Mouse (Mus musculus): ENCODE data around the gene Osgep. TPM values are rescaled to one million over a fixed set of nuclear protein-coding genes. Genes with fewer than 3 reads are reported as not detected.
A peak's percentile ranks its signal among the peaks of the same experiment; 100 is the strongest.
"Not testable (repeated sequence)": the region's sequence is repeated elsewhere in the genome, so short reads cannot be mapped to it uniquely, and the experiment has no call there.

Osgep gene
- polyA plus RNA-seq, 1 experiment from 2014 or later, result 141 TPM

DNA sequence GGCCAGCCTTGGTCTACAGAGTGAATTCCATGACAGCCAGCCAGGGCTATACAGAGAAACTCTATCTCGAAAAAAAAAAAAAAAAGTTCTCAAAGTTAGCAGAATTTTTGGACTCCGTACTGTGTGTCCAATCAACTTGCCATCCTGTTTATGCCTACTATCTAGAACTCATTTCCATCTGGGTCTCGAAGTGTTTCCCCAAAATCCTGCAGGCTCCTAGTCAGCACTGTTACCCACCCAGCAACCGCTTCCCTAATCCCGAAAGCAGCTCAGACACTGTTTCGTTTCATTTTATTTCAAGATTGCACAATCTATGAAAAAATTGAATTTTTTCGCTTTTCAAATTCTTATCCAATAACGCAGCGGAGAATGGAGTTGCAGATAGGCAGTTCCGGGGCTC lies 30.8 kb upstream of the Osgep start:
- 89% methylated on average over 10 of the region's 10 CpGs for WGBS
- Histone ChIP-seq H3K4me2 (no peak overlapping the region), H3K9me3 (no peaks in the 10 kb centered on the region), H3K27me3 (no peaks in the 10 kb centered on the region), H3K9ac (no peak overlapping the region), H3K27ac (no peak overlapping the region), H3K36me3 (replicated peaks) (peaks cover 9% of the 10 kb centered on the region), H3K4me3 (replicated peaks) (no peak overlapping the region), H3K4me1 (0 out of 2 replicates have a peak, but pooled peaks cover 3% of the 10 kb centered on the region)
- no peak for ATAC-seq (ENCODE audit: low FRiP score)

- not testable (repeated sequence) for H3K36me3 ChIP-seq (replicated peaks); ATAC-seq (ENCODE audit: low FRiP score); H3K4me1 ChIP-seq; H3K27ac ChIP-seq; H3K27me3 ChIP-seq; H3K9me3 ChIP-seq
- 35% methylated on average over 3 of the region's 3 CpGs for WGBS
- Histone ChIP-seq H3K9ac (peak overlapping the region; percentile 60), H3K4me3 (replicated peaks) (peak overlapping the region; percentile 48), H3K4me2 (peak overlapping the region; percentile 60)
Measured at GRCm38 (mm10) chr14:50945526-50945925, 20.8 kb upstream of the Osgep start.

GRCm38 (mm10) chr14:50945081-50945480 lies 20.4 kb upstream of the Osgep start:
- peak overlapping the region; percentile 89 for H3K27ac ChIP-seq

DNA sequence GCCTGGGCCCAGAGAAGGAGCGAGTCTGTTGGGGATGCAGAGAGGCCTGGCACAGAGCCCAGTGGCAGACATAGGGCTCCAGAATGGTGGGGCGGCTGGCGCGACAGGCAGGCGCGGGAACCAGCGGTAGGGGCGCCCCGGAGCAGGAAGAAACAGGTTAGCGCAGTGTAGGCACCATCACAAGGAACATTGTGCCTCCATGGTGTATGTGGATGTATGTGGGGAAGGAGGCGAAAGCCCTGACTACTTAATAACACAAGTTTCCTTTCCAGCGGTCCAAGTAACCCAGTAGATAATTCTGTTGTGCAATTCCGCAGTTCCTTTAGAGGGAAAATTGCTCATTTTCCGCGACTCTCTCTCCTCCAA lies 20.0 kb upstream of the Osgep start:
- ATAC-seq (ENCODE audit: low FRiP score), result peak; percentile 97
- Histone ChIP-seq H3K9ac (peak overlapping the region; percentile 60), H3K27ac (peak overlapping the region; percentile 89), H3K4me3 (replicated peaks) (peak overlapping the region; percentile 48), H3K4me2 (peak overlapping the region; percentile 60)
- 0% methylated on average over 15 of the region's 15 CpGs for WGBS
- H3K36me3 ChIP-seq (replicated peaks); H3K27me3 ChIP-seq; H3K4me1 ChIP-seq; H3K9me3 ChIP-seq: not testable (repeated sequence)

More at GRCm38 (mm10) chr14:50945081-50945480, 20.4 kb upstream of the Osgep start:
- H3K36me3 ChIP-seq (replicated peaks); H3K9me3 ChIP-seq; H3K4me1 ChIP-seq; H3K27me3 ChIP-seq: not testable (repeated sequence)
- 10% methylated on average over 6 of the region's 6 CpGs for WGBS
- ATAC-seq (ENCODE audit: low FRiP score), result peak; percentile 38; the same call in 1 of the 2 replicates
- Histone ChIP-seq H3K9ac (peak overlapping the region; percentile 60), H3K4me3 (replicated peaks) (peak overlapping the region; percentile 48), H3K4me2 (peak overlapping the region; percentile 60)

DNA sequence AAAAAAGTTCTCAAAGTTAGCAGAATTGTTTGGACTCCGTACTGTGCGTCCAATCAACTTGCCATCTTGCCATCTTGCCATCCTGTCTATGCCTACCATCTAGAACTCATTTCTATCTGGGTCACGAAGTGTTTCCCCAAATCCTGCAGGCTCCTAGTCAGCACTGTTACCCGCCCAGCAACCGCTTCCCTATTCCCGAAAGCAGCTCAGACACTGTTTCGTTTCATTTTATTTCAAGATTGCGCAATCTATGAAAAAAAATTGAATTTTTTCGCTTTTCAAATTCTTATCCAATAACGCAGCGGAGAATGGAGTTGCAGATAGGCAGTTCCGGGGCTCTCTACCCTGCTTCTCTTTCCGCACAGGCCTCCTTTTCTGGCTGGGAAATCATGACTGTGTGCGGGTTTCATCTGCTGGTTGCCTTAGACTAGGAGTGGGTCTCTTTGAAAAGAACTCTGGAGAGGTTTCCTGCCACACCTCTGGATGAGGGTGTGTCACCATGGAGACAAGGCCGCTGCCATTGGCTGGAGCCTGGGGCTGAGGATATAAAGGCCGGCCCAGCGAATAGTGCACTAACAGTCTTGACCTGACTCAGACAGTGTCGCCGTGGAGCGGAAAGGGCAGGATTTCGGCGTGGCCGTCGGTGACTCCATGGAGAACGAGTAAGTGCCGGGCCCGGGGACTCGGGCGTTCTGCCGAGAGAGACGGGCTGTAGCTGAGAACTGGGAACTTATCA lies 19.4 kb upstream of the Osgep start, which contains the start of gene Gm49342:
Gene Gm49342, plus strand, starts transcription at position 586 of the 736 bp plus-strand sequence.
- 17% methylated on average over 31 of the region's 31 CpGs for WGBS
- Histone ChIP-seq H3K4me2 (peak within 1 kb of the TSS; percentile 60), H3K27me3 (no peaks in the 10 kb centered on the region), H3K4me3 (replicated peaks) (peak within 1 kb of the TSS; percentile 48), H3K9me3 (no peaks in the 10 kb centered on the region), H3K27ac (peak within 1 kb of the TSS; percentile 89), H3K4me1 (peaks cover 10% of the 10 kb centered on the region), H3K36me3 (replicated peaks) (peaks cover 3% of the 10 kb centered on the region; the same call in 1 of the 2 replicates), H3K9ac (peak within 1 kb of the TSS; percentile 60)
- peak; percentile 98 for ATAC-seq (ENCODE audit: low FRiP score)

DNA sequence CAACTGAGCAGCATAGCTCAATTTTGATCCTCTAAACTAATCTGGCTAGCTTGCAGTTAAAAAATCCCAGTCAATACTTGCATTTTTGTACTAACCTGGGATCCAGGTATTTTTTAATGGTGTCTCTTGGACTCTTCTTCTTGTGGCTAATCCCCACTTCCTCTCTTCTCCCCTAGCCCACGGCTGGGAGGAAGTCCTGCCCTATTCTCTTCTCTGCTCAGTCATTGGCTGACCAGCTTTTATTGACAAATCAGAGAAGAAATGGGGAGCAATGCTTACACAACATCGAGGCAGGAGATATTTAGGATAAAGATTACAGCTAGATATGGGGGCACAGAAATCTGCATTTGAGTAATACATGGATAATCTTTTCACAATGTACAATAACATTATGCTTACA lies 14.2 kb upstream of the Osgep start:
- 57% methylated on average over 2 of the region's 2 CpGs for WGBS
- no peak for ATAC-seq (ENCODE audit: low FRiP score)
- no peaks in the 10 kb centered on the region for H3K36me3 ChIP-seq (replicated peaks)

GRCm38 (mm10) chr14:50938119-50938908 lies 13.6 kb upstream of the Osgep start:
- Histone ChIP-seq H3K4me2 (no peak overlapping the region), H3K27ac (no peak overlapping the region), H3K27me3 (0 out of 2 replicates have a peak, but pooled peaks cover 4% of the 10 kb centered on the region), H3K9me3 (no peaks in the 10 kb centered on the region), H3K9ac (no peak overlapping the region), H3K36me3 (replicated peaks) (no peaks in the 10 kb centered on the region), H3K4me1 (no peaks in the 10 kb centered on the region), H3K4me3 (replicated peaks) (no peak overlapping the region)
- no peak for ATAC-seq (ENCODE audit: low FRiP score)
- 86% methylated on average over 3 of the region's 3 CpGs for WGBS

More for the DNA sequence above, 14.2 kb upstream of the Osgep start:
- H3K4me1 ChIP-seq, result peaks cover 2% of the 10 kb centered on the region; the same call in 1 of the 2 replicates
- no peak overlapping the region for H3K27ac ChIP-seq
- H3K4me3 ChIP-seq (replicated peaks), result no peak overlapping the region
- no peak overlapping the region for H3K4me2 ChIP-seq
- no peak overlapping the region for H3K9ac ChIP-seq
- H3K27me3 ChIP-seq, result 0 out of 2 replicates have a peak, but pooled peaks cover 4% of the 10 kb centered on the region
- no peaks in the 10 kb centered on the region for H3K9me3 ChIP-seq

DNA sequence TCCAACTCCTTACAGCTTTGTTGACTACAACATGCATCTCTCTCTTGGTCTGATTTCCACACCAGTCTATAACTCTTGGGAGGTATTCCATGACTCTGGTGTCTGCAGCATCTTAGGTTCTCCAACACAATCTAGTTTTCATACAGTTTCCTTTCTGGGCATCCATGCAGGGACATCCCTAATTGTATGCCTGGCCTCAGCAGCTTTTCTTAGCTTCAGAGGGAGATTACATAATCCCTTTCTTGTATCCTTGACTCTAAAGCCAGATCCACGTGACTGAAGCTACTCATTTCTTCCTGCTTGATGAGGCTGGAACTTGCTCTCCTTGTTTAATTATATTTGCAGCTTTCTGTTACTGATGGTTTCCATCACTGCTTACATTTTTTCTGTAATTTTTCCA lies 12.0 kb upstream of the Osgep start:
- peaks cover 4% of the 10 kb centered on the region for H3K4me1 ChIP-seq
- ATAC-seq (ENCODE audit: low FRiP score), result no peak
- H3K9me3 ChIP-seq, result no peaks in the 10 kb centered on the region
- H3K36me3 ChIP-seq (replicated peaks), result no peaks in the 10 kb centered on the region
- 63% methylated on average over 1 of the region's 1 CpGs for WGBS
- H3K9ac ChIP-seq, result no peak overlapping the region
- 0 out of 2 replicates have a peak, but pooled peaks cover 4% of the 10 kb centered on the region for H3K27me3 ChIP-seq
- H3K4me3 ChIP-seq (replicated peaks), result no peak overlapping the region
- H3K4me2 ChIP-seq, result no peak overlapping the region
- no peak overlapping the region for H3K27ac ChIP-seq

- 14% methylated on average over 12 of the region's 12 CpGs for WGBS
- peaks cover 28% of the 10 kb centered on the region for H3K36me3 ChIP-seq (replicated peaks)
- H3K27me3 ChIP-seq, result no peaks in the 10 kb centered on the region
- H3K4me1 ChIP-seq, result peaks cover 27% of the 10 kb centered on the region
- peak overlapping the region; percentile 93 for H3K27ac ChIP-seq
- no peak; the same call in 1 of the 2 replicates for ATAC-seq (ENCODE audit: low FRiP score)
- peak overlapping the region; percentile 89 for H3K4me2 ChIP-seq
- H3K4me3 ChIP-seq (replicated peaks), result peak overlapping the region; percentile 93
- H3K9ac ChIP-seq, result peak overlapping the region; percentile 66
- H3K9me3 ChIP-seq, result no peaks in the 10 kb centered on the region
Measured at GRCm38 (mm10) chr14:50931493-50932020, 6.9 kb upstream of the Osgep start.

- Histone ChIP-seq H3K9me3 (no peaks in the 10 kb centered on the region), H3K4me1 (peaks cover 34% of the 10 kb centered on the region), H3K9ac (peak within 1 kb of the TSS; percentile 96), H3K4me2 (peak within 1 kb of the TSS; percentile 89), H3K36me3 (replicated peaks) (peaks cover 34% of the 10 kb centered on the region), H3K27me3 (no peaks in the 10 kb centered on the region), H3K4me3 (replicated peaks) (peak within 1 kb of the TSS; percentile 93), H3K27ac (peak within 1 kb of the TSS; percentile 93)
- peak; percentile 99 for ATAC-seq (ENCODE audit: low FRiP score)
- WGBS, result under 1% methylated on average over 68 of the region's 68 CpGs
Measured at GRCm38 (mm10) chr14:50930754-50931492, 6.2 kb upstream of the Osgep start, which contains the start of the genes Pip4p1 and Pnp. Gene Pip4p1 (minus strand): TSS chr14:50930856. Gene Pnp (plus strand): TSS chr14:50931082.

DNA sequence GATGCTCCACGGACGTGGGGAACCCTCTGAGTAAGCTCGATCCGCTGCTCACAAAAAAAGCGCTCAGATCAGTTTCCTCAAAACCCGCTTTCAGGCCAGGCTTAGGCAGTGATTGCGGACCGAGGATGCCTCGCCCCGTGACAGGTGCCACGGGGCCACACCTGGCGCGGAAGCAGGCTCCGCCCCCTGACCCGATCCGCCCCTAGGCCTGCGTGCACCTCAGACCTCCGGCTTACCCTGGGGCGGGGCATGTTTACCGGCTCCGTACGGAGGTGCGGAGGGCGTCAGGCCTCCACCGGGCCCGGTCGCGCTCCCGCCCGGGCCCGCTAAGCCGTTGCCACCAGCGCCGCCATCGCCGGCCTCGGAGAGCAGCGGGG lies 5.7 kb upstream of the Osgep start:
- under 1% methylated on average over 38 of the region's 38 CpGs for WGBS
- peak overlapping the region; percentile 96 for H3K9ac ChIP-seq
- no peaks in the 10 kb centered on the region for H3K9me3 ChIP-seq
- peak overlapping the region; percentile 93 for H3K4me3 ChIP-seq (replicated peaks)
- H3K4me2 ChIP-seq, result peak overlapping the region; percentile 89
- peak overlapping the region; percentile 85 for H3K27ac ChIP-seq
- peaks cover 34% of the 10 kb centered on the region for H3K36me3 ChIP-seq (replicated peaks)
- peak; percentile 55 for ATAC-seq (ENCODE audit: low FRiP score)
- H3K27me3 ChIP-seq, result no peaks in the 10 kb centered on the region
- peaks cover 37% of the 10 kb centered on the region for H3K4me1 ChIP-seq
